Mouse (Mus musculus) right cerebral cortex, adult 18-20 months (tissue): ENCODE results near the gene Apol6.

ENCODE experiments used
- DNase-seq: peaks from one replicate; pipeline ENCODE4 v3.0.0; 2022; ENCODE audit warnings: mixed read lengths

Gene Apol6

GRCm38 (mm10) chr15:77072556-77073163 is 28.1 kb downstream of the Apol6 start:
- DNase-seq: no peak

- DNase-seq: peak; percentile 78
Observed at GRCm38 (mm10) chr15:77076523-77076922, 32.0 kb downstream of the Apol6 start.

- DNase-seq: no peak
Observed at GRCm38 (mm10) chr15:77077906-77078305, 33.4 kb downstream of the Apol6 start.

- no peak for DNase-seq
Observed at GRCm38 (mm10) chr15:77078786-77079185, 34.3 kb downstream of the Apol6 start.

GRCm38 (mm10) chr15:77079256-77079822 is 34.8 kb downstream of the Apol6 start:
- no peak for DNase-seq

- no peak for DNase-seq
Observed at GRCm38 (mm10) chr15:77079890-77080361, 35.4 kb downstream of the Apol6 start.

GRCm38 (mm10) chr15:77080684-77081254 is 36.2 kb downstream of the Apol6 start:
- DNase-seq: no peak

GRCm38 (mm10) chr15:77081454-77081853 is 36.9 kb downstream of the Apol6 start:
- DNase-seq: no peak

- DNase-seq: no peak
Observed at GRCm38 (mm10) chr15:77085818-77086217, 41.3 kb downstream of the Apol6 start.

- no peak for DNase-seq
Observed at GRCm38 (mm10) chr15:77086488-77086887, 42.0 kb downstream of the Apol6 start.

- DNase-seq: no peak
Observed at GRCm38 (mm10) chr15:77089249-77089648, 44.7 kb downstream of the Apol6 start.

- no peak for DNase-seq
Observed at GRCm38 (mm10) chr15:77090531-77090930, 46.0 kb downstream of the Apol6 start.

- no peak for DNase-seq
Observed at GRCm38 (mm10) chr15:77091394-77091793, 46.9 kb downstream of the Apol6 start.

- DNase-seq: no peak
Observed at GRCm38 (mm10) chr15:77094431-77094830, 49.9 kb downstream of the Apol6 start.

GRCm38 (mm10) chr15:77095216-77095615 is 50.7 kb downstream of the Apol6 start:
- DNase-seq: no peak

- DNase-seq: no peak
Observed at GRCm38 (mm10) chr15:77097358-77097757, 52.8 kb downstream of the Apol6 start.

GRCm38 (mm10) chr15:77099756-77100155 is 55.2 kb downstream of the Apol6 start:
- DNase-seq: no peak

GRCm38 (mm10) chr15:77102685-77103084 is 58.2 kb downstream of the Apol6 start:
- DNase-seq: no peak

GRCm38 (mm10) chr15:77104349-77105158 is 60.0 kb downstream of the Apol6 start:
- DNase-seq: peak; percentile 31

GRCm38 (mm10) chr15:77105273-77105672 is 60.7 kb downstream of the Apol6 start:
- DNase-seq: no peak
